Mouse (Mus musculus) macrophage (primary cell): ENCODE results near the gene Lamtor4. TPM values are rescaled to one million over a fixed set of nuclear protein-coding genes. Genes with fewer than 3 reads are reported as not detected.
"Not testable (repeated sequence)": the region's sequence is repeated elsewhere in the genome, so short reads cannot be mapped to it uniquely, and the experiment has no call there.

Experiments used
- H3K27ac ChIP-seq: fragments of 350-480 bp; formaldehyde crosslinking; 2 replicates; pipeline ENCODE4 v1.9.0; 2021
- H3K36me3 ChIP-seq: fragments of 350-480 bp; formaldehyde crosslinking; 2 replicates; pipeline ENCODE4 v1.9.0; 2021; ENCODE audit errors: inconsistent target
- H3K4me3 ChIP-seq: fragments of 350-480 bp; formaldehyde crosslinking; 2 replicates; pipeline ENCODE4 v1.9.0; 2021; ENCODE audit errors: inconsistent target
- H3K79me2 ChIP-seq: fragments of 350-480 bp; formaldehyde crosslinking; 2 replicates; pipeline ENCODE4 v1.9.0; 2021; ENCODE audit errors: inconsistent target
- WGBS: methylation state at CpG from one replicate; pipeline ENCODE4 v1.1.7; 2026; ENCODE audit warnings: inconsistent platforms; ENCODE audit not compliant: missing documents; 5-methylcytosine and 5-hydroxymethylcytosine counted together
- polyA plus RNA-seq: library from polyadenylated mRNA; stranded (reverse); fragments of 250-400 nt; gene quantifications from 3 replicates; pipeline ENCODE4 v1.2.4, GENCODE M21; 2018; ENCODE audit warnings: inconsistent platforms
- total RNA-seq, 78 experiments: library from RNA; depleted of rRNA; stranded (reverse); fragments of 250-400 nt; gene quantifications; 1 replicate in 9 of 78; 2 replicates in 24 of 78; 3 replicates in 43 of 78; 4 replicates in 2 of 78; pipeline ENCODE4 v1.2.4; 2018; ENCODE audit warnings: inconsistent platforms in 56 of 78

The Lamtor4 gene
- 10 to 100 TPM in 11 of 26 experiments, 1 to 10 TPM in 15; 2.7 to 26.8 (median 9.0) TPM for total RNA-seq (2018; cell fraction: chromatin; rRNA removed)
- total RNA-seq (2018; cell fraction: cytosol; rRNA removed): 10 to 100 TPM; 45.5 to 92.3 (median 68.9) TPM
- 10 to 100 TPM in 24 of 26 experiments, 1 to 10 TPM in 2; 6.3 to 43.1 (median 17.2) TPM for total RNA-seq (2018; cell fraction: nucleus; rRNA removed)
- 32.5 to 106 TPM (median 78.4 TPM) in 3 replicates for polyA plus RNA-seq

DNA sequence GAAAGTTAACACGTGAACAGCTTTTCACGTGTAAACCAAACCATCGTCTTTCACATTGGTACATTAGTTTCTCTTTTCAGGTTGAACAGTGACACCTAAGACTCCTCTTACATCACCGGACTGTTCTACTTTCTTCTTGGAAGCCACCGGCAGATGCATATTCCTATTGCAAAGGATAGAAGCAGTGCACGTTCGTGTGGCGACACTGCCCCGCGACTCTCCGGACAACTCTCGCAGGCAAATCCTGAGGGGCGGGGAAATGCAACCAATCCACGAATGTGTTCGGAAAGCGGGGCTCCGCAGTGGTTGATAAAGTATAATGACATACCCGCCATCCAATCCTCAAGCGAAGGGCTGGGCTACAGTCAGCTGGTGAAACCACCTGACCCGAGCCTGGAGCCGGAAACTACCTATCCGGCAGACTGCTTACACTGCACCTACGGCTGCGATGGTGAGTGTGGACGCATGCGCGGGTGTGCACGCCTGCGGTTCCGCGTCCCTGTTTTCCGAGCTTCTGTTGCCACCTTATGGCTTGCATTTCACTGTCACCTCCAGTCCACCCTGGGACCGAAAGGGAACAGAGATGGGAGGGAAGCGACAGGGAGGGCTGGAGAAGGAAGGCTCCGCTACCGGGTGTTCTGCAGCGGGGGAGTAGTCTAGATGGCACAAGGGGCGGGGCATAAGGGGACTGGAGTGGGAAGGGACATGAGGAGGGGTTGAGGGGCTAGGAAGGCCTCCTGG is at the start of gene Lamtor4:
Lamtor4 (plus strand) TSS at position 130 of the 741 bp plus-strand sequence.
- peak within 1 kb of the TSS; percentile 72 for H3K4me3 ChIP-seq
- peaks cover 18% of the 10 kb centered on the region; the same call in 1 of the 2 replicates for H3K79me2 ChIP-seq
- peak within 1 kb of the TSS; percentile 91 for H3K27ac ChIP-seq
- WGBS: 0% methylated on average over 38 of the region's 38 CpGs
- H3K36me3 ChIP-seq: peaks cover 18% of the 10 kb centered on the region

DNA sequence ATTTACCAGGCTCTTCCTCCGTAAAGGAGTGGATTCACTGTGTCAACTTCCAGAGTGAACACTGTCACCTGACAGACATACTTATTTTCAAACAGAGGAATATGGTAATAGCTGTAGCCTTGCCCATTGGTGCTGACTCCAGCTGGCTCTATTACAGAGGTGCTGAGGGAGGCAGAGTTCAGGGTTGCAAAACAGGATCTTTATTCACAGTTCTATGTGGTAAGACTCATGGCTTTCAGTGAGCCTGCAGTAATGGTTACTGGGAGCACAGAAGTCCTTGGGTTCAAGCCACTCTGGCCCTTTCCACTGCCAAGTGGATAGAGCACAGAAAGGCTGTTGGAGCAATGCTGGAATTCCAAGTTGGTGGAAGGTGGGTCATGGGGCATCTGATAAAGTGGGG is 48.0 kb upstream of the Lamtor4 start:
- no peak overlapping the region for H3K27ac ChIP-seq
- H3K79me2 ChIP-seq: no peaks in the 10 kb centered on the region
- no peaks in the 10 kb centered on the region for H3K36me3 ChIP-seq
- WGBS: 87% methylated on average over 1 of the region's 1 CpGs
- no peak overlapping the region for H3K4me3 ChIP-seq

DNA sequence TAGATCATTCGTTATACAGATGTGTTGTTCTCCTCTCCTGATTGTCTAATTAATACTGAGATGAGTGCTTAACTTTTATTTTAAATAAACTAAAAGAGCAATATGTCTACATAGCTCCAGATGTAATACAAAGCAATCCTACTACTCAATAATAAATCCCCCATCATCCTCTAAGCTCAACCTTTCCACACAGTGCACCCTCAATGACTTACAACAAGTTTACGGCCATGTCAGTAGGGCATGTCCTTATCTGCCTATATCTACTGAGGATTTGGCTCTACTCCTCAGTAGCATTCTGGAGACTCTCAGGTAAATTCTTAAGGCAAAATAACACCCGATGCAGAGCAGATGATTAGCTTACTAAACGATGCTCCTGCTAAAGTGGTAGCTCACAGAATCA is 47.4 kb upstream of the Lamtor4 start:
- Histone ChIP-seq H3K4me3 (no peak overlapping the region), H3K36me3 (no peaks in the 10 kb centered on the region), H3K79me2 (no peaks in the 10 kb centered on the region), H3K27ac (no peak overlapping the region)
- 90% methylated on average over 4 of the region's 4 CpGs for WGBS

DNA sequence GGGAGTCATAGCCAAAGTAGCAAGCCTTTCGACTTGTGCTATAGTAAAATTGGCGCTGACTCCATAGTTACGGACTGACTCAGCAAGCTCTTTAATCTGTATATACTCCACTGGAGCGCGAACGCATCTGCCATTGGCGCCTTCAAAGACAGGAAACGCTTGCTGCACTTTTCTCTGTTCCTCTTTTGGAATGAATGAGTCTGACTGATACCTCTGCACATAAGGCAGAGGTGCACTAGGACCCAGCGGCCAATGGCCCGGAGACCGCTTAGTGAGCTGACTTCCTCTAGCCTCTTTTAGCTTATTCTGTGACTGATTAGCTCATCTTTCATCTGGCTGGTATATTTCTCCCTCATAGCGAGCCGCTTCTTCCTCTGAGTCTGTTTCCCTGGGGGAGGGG is 38.6 kb upstream of the Lamtor4 start:
- not testable (repeated sequence) for H3K4me3 ChIP-seq, H3K36me3 ChIP-seq, H3K79me2 ChIP-seq, H3K27ac ChIP-seq
- 95% methylated on average over 13 of the region's 13 CpGs for WGBS

DNA sequence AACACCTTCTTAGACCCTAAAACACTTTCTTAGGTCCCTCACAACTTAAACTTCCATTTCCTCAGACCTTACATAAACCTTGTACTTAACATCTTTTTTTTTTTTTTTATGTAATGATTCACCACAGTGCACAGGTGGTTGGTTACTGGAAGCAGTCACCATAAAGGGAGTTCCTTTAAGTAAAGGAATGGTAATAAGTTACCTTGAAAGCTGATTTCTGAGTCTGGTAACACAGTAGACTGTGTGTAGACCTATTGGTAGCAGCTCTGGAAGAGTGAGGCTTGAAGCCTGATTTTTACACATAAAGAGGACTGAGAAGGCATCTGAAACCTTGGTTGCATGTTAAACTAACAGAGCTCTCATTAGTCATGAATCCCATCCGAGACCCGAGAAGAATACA is 35.4 kb upstream of the Lamtor4 start:
- H3K79me2 ChIP-seq: peaks cover 11% of the 10 kb centered on the region; the same call in 1 of the 2 replicates
- 78% methylated on average over 2 of the region's 2 CpGs for WGBS
- no peaks in the 10 kb centered on the region for H3K36me3 ChIP-seq
- H3K27ac ChIP-seq: no peak overlapping the region
- H3K4me3 ChIP-seq: no peak overlapping the region

DNA sequence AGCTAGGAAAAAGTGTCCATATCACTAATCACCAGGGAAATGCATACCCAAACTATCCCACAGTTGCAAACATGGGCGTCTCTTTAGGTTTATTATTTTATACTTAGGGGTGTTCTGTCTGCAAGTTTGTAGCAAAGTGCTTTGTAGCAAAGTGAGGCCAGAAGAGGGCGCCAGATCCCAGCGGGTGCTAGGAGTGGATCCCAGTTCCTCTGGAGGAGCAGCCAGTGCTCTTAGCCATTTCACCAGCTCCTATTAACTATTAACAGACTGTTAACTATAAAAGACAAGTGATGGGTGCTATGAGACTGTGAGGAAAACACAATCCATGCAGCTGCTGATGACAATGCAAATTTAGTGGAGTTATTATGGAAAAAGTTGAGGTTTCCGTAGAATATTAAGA is 33.2 kb upstream of the Lamtor4 start:
- Histone ChIP-seq H3K27ac (no peak overlapping the region), H3K79me2 (peaks cover 15% of the 10 kb centered on the region; the same call in 1 of the 2 replicates), H3K4me3 (no peak overlapping the region), H3K36me3 (no peaks in the 10 kb centered on the region)
- WGBS: 16% methylated on average over 4 of the region's 4 CpGs

DNA sequence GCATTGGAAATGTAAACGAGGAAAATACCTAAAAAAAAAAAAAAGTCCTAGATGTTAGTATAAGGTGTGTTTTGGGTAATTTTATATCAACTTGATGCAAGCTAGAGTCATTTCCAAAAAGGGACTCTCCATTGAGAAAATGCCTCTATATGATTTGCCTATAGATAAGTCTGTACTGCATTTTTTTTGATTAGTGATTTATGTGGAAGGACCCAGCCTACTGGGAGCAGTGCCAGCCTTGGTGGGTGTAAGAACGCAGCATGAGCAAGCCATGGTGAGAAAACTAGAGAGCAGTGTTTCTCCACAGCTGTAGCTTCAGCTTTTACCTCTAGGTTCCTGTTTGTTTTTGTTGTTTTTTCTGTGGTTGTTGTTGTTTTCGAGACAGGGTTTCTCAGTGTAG is 32.0 kb upstream of the Lamtor4 start:
- H3K27ac ChIP-seq: no peak overlapping the region
- H3K4me3 ChIP-seq: no peak overlapping the region
- WGBS: 10% methylated on average over 3 of the region's 3 CpGs
- peaks cover 15% of the 10 kb centered on the region; the same call in 1 of the 2 replicates for H3K79me2 ChIP-seq
- no peaks in the 10 kb centered on the region for H3K36me3 ChIP-seq

DNA sequence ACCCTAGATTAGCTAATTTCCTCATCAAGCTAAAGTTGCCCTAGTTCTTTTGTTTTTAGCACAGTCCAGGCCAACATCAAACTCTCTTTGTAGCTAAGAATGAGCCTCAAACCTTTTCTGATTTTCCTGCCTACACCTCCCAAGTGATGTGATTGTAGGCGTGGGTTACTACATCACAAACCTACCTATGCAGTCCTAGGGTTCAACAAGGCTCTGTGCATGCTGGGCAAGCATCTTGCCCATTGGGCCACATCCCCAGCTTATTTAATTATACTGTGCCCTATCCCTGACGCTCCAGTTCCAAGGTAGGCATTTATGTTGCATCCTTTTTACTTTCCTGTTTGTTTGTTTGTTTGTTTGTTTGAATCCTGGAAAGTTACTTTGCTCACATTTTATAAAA is 29.6 kb upstream of the Lamtor4 start, which contains the start of gene Nxpe5:
Nxpe5 (plus strand) TSS at position 199 of the 400 bp plus-strand sequence.
- WGBS: 29% methylated on average over 2 of the region's 2 CpGs
- H3K4me3 ChIP-seq: no peak within 1 kb of the TSS
- peak within 1 kb of the TSS; percentile 79 for H3K27ac ChIP-seq
- peaks cover 15% of the 10 kb centered on the region; the same call in 1 of the 2 replicates for H3K79me2 ChIP-seq
- no peaks in the 10 kb centered on the region for H3K36me3 ChIP-seq

DNA sequence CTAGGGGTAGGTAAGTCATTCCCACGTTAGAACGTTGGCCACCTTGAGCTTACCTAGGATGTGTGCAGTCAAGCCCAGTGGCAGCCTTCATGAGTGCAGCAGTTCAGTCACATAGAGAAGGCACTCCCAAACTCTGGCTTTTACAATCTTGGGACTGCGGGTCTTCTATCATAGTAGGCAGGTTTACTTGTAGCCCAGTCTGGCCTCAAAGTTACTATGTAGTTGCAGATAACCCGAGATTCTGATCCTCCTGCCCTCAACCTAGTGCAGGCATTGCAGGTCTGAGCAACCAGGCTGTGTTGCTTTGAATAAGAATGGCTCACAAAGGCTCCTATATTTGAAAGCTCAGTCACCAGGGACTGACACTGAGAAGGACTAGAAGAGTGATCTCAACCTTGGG is 28.8 kb upstream of the Lamtor4 start:
- no peak overlapping the region for H3K4me3 ChIP-seq
- peaks cover 15% of the 10 kb centered on the region; the same call in 1 of the 2 replicates for H3K79me2 ChIP-seq
- H3K27ac ChIP-seq: peak overlapping the region; percentile 79
- WGBS: 17% methylated on average over 4 of the region's 4 CpGs
- no peaks in the 10 kb centered on the region for H3K36me3 ChIP-seq

DNA sequence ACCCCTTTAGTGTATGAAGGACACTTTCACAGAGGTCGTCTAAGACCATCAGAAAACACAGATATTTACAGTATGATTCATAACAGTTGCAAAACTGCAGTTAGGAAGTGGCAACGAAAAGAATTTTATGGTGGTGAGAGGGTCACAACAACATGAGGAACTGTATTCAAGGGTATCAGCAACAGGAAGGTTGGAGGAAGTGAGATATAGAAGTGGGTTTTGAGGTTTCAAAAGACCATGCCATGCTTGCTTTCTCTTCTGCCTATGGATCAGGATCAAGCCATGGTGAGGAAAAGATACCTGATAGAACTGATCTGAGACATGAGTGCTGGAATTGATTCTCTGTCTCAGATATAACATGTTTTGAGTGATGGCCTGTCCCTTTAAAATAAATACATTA is 27.9 kb upstream of the Lamtor4 start:
- 0% methylated on average over 2 of the region's 2 CpGs for WGBS
- H3K27ac ChIP-seq: peak overlapping the region; percentile 79
- peaks cover 15% of the 10 kb centered on the region; the same call in 1 of the 2 replicates for H3K79me2 ChIP-seq
- H3K36me3 ChIP-seq: no peaks in the 10 kb centered on the region
- H3K4me3 ChIP-seq: no peak overlapping the region

DNA sequence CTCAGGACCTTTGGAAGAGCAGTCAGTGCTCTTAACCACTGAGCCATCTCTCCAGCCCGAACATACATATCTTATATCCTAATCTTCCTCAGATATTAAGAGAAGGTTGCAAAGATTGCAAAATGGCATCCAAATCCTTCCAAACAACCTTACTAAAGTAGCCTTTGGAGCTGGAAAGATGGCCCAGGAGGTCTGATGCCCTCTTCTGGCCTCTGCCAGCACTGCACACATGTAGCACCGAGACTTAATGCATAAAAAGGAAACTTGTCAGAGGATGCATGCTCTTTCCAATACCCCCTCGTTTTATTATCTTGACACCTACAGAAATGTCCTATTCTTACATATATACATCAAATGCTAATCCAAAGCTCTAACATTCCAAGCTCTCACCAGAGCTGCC is 27.3 kb upstream of the Lamtor4 start:
- H3K79me2 ChIP-seq: peaks cover 15% of the 10 kb centered on the region; the same call in 1 of the 2 replicates
- H3K36me3 ChIP-seq: no peaks in the 10 kb centered on the region
- H3K27ac ChIP-seq: peak overlapping the region; percentile 79
- H3K4me3 ChIP-seq: no peak overlapping the region
- 29% methylated on average over 3 of the region's 3 CpGs for WGBS

DNA sequence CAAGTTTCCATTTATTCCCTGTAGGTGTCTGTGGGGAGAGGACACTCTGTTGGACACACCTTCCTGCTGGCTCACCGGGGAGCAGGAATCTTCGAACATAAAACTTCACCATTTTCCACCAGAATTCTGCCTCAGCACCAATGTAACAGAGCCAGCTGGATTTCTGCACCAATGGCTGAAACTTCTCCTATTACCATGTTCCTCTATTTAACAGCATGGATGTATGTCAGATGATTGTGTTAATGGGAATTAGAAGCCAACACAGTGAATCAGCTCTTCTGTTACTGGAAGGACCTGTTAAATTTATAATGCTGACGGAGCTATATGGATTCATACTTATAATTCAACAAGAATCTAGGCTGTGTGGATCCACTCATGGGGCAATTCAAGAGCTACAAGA is 25.8 kb upstream of the Lamtor4 start:
- peak overlapping the region; percentile 8; the same call in 1 of the 2 replicates for H3K4me3 ChIP-seq
- peak overlapping the region; percentile 79 for H3K27ac ChIP-seq
- no peaks in the 10 kb centered on the region for H3K36me3 ChIP-seq
- 54% methylated on average over 3 of the region's 3 CpGs for WGBS
- peaks cover 8% of the 10 kb centered on the region; the same call in 1 of the 2 replicates for H3K79me2 ChIP-seq

DNA sequence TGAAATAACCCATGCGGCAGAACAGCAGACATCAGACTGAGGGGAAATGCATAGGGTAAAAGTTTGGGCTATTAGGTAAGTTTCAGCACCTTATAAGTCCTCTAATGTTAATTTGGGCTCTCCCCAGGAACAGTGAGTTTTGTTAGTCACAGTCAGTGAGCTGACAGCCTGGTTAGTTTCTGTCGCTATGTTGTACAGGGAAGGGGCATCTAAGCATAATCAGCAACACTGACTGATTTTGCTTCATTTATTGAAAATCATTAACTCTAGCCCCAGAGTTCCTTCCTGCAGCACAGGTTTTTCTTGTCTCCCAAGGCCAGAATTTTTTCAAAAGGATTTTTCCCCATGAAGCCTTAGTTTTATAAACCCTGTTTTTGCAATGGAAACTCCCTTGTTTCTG is 21.5 kb upstream of the Lamtor4 start:
- 93% methylated on average over 2 of the region's 2 CpGs for WGBS
- Histone ChIP-seq H3K27ac (no peak overlapping the region), H3K36me3 (no peaks in the 10 kb centered on the region), H3K4me3 (no peak overlapping the region), H3K79me2 (no peaks in the 10 kb centered on the region; the same call in 1 of the 2 replicates)

DNA sequence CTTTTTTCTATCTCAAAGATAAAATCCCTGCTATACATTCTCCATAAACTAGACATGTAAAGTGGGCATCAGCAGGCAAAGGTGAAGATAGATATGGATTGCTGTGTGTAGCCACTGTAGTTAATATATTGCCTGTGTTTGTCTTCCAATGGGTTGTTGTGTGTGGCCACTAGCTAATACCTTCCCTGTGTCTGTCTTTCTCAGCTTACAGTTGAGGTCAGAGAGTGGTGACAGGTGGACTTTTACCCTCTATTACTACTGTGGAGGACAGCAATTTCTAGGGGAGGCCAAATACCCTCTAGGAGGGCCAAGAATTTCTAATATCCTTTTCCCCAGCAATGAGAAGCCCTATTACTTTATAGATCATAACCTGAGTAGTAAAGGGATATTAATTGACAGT is 21.1 kb upstream of the Lamtor4 start:
- H3K27ac ChIP-seq: no peak overlapping the region
- H3K36me3 ChIP-seq: no peaks in the 10 kb centered on the region
- H3K79me2 ChIP-seq: no peaks in the 10 kb centered on the region; the same call in 1 of the 2 replicates
- no peak overlapping the region for H3K4me3 ChIP-seq

DNA sequence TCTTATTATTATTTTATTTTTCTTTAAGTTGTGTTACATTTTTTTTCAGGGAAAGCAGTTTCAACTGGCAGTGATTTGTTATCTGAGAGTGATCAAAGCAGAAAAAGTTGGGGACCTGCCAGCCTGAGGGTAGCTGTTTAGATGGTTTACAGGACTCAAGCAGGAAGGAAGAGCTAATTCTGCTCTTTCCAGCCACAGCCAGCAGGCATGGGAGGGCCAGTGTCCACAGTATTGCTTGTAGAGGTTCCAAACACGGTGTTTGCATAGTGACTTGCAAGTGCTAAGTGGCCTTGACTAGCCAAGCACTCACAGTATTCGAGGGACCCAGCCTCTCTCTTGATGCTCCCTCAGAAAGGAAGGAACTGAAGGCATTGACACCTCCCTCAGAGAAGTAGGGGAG is 13.8 kb upstream of the Lamtor4 start:
- H3K27ac ChIP-seq: no peak overlapping the region
- 6% methylated on average over 2 of the region's 2 CpGs for WGBS
- no peaks in the 10 kb centered on the region for H3K36me3 ChIP-seq

More for the DNA sequence above, 13.8 kb upstream of the Lamtor4 start:
- H3K4me3 ChIP-seq: no peak overlapping the region
- no peaks in the 10 kb centered on the region for H3K79me2 ChIP-seq
